Mouse (Mus musculus) hindbrain, embryonic 10.5 days (tissue): ENCODE data around the gene Wfdc17. TPM values are rescaled to one million over a fixed set of nuclear protein-coding genes. Genes with fewer than 3 reads are reported as not detected.

ENCODE experiments used
- DNase-seq: peaks from one replicate; pipeline ENCODE4 v3.0.0-alpha.2; 2017; ENCODE audit warnings: low spot score
- H3K27ac ChIP-seq: fragments of 300-500 bp; sonication (generic); 2 replicates; pipeline ENCODE4 v1.5.1; 2016; ENCODE audit warnings: mild to moderate bottlenecking, moderate library complexity
- H3K27me3 ChIP-seq: fragments of 300-500 bp; sonication (generic); 2 replicates; pipeline ENCODE4 v1.6.1; 2016; ENCODE audit warnings: mild to moderate bottlenecking; ENCODE audit not compliant: poor library complexity, insufficient read depth, severe bottlenecking
- H3K36me3 ChIP-seq: fragments of 300-500 bp; sonication (generic); 2 replicates; pipeline ENCODE4 v1.6.1; 2016; ENCODE audit warnings: mild to moderate bottlenecking, moderate library complexity
- H3K4me1 ChIP-seq: fragments of 300-500 bp; sonication (generic); replicated peaks from 2 replicates; pipeline ENCODE4 v1.6.1; 2016; ENCODE audit warnings: mild to moderate bottlenecking
- H3K4me3 ChIP-seq: fragments of 300-500 bp; sonication (generic); 2 replicates; pipeline ENCODE4 v1.5.1; 2016; ENCODE audit warnings: mild to moderate bottlenecking, moderate library complexity
- H3K9me3 ChIP-seq: fragments of 300-500 bp; sonication (generic); 2 replicates; pipeline ENCODE4 v1.6.1; 2016; ENCODE audit warnings: mild to moderate bottlenecking, moderate library complexity
- WGBS: fragments of 180-500 bp; shearing (Covaris S2); methylation state at CpG from one replicate; pipeline ENCODE4 v1.1.7; 2016; 5-methylcytosine and 5-hydroxymethylcytosine counted together
- polyA plus RNA-seq: library from polyadenylated mRNA; unstranded; fragments of >200 nt; fragmentation: Nextera tagmentation; extraction: Ambion mirVana; gene quantifications from 2 replicates; pipeline ENCODE4 v1.2.1, GENCODE M21; 2016

The Wfdc17 gene
- polyA plus RNA-seq, 1 experiment from 2014 or later: 0.31 TPM

GRCm38 (mm10) chr11:83717042-83717665 lies 13.4 kb downstream of the Wfdc17 start:
- no peak overlapping the region for H3K4me3 ChIP-seq
- DNase-seq: no peak
- no peaks in the 10 kb centered on the region for H3K36me3 ChIP-seq
- WGBS: 85% methylated on average over 6 of the region's 6 CpGs
- no peak overlapping the region for H3K27ac ChIP-seq
- no peaks in the 10 kb centered on the region for H3K9me3 ChIP-seq
- no peaks in the 10 kb centered on the region for H3K27me3 ChIP-seq
- no peaks in the 10 kb centered on the region for H3K4me1 ChIP-seq

GRCm38 (mm10) chr11:83720766-83721165 lies 17.0 kb downstream of the Wfdc17 start:
- H3K4me1 ChIP-seq: no peaks in the 10 kb centered on the region
- H3K27me3 ChIP-seq: no peaks in the 10 kb centered on the region
- H3K36me3 ChIP-seq: no peaks in the 10 kb centered on the region
- H3K4me3 ChIP-seq: no peak overlapping the region
- no peak for DNase-seq
- H3K9me3 ChIP-seq: no peaks in the 10 kb centered on the region
- H3K27ac ChIP-seq: no peak overlapping the region

GRCm38 (mm10) chr11:83728757-83729432 lies 25.1 kb downstream of the Wfdc17 start:
- Histone ChIP-seq H3K4me1 (no peaks in the 10 kb centered on the region), H3K27ac (no peak overlapping the region), H3K36me3 (no peaks in the 10 kb centered on the region), H3K27me3 (no peaks in the 10 kb centered on the region), H3K4me3 (no peak overlapping the region), H3K9me3 (no peaks in the 10 kb centered on the region)
- 70% methylated on average over 3 of the region's 3 CpGs for WGBS
- DNase-seq: no peak

- Histone ChIP-seq H3K9me3 (no peaks in the 10 kb centered on the region), H3K4me1 (no peaks in the 10 kb centered on the region), H3K27me3 (no peaks in the 10 kb centered on the region), H3K36me3 (no peaks in the 10 kb centered on the region), H3K4me3 (no peak overlapping the region), H3K27ac (no peak overlapping the region)
- DNase-seq: no peak
- 91% methylated on average over 1 of the region's 1 CpGs for WGBS
These were observed 27.3 kb downstream of the Wfdc17 start for GRCm38 (mm10) chr11:83731116-83731515.

GRCm38 (mm10) chr11:83733071-83733640 lies 29.4 kb downstream of the Wfdc17 start:
- Histone ChIP-seq H3K27me3 (no peaks in the 10 kb centered on the region), H3K36me3 (no peaks in the 10 kb centered on the region), H3K4me3 (no peak overlapping the region), H3K27ac (no peak overlapping the region), H3K9me3 (no peaks in the 10 kb centered on the region), H3K4me1 (no peaks in the 10 kb centered on the region)
- 80% methylated on average over 5 of the region's 5 CpGs for WGBS
- no peak for DNase-seq

- Histone ChIP-seq H3K4me3 (no peak overlapping the region), H3K36me3 (no peaks in the 10 kb centered on the region), H3K27me3 (no peaks in the 10 kb centered on the region), H3K9me3 (no peaks in the 10 kb centered on the region), H3K27ac (no peak overlapping the region), H3K4me1 (no peaks in the 10 kb centered on the region)
- 84% methylated on average over 1 of the region's 1 CpGs for WGBS
- no peak for DNase-seq
These were observed 30.4 kb downstream of the Wfdc17 start for GRCm38 (mm10) chr11:83734215-83734614.

GRCm38 (mm10) chr11:83735881-83736280 lies 32.1 kb downstream of the Wfdc17 start:
- 73% methylated on average over 2 of the region's 2 CpGs for WGBS

GRCm38 (mm10) chr11:83737109-83737558 lies 33.3 kb downstream of the Wfdc17 start:
- no peaks in the 10 kb centered on the region for H3K9me3 ChIP-seq
- H3K36me3 ChIP-seq: no peaks in the 10 kb centered on the region
- H3K27me3 ChIP-seq: no peaks in the 10 kb centered on the region; the same call in 1 of the 2 replicates
- H3K27ac ChIP-seq: no peak overlapping the region
- H3K4me3 ChIP-seq: no peak overlapping the region
- no peaks in the 10 kb centered on the region for H3K4me1 ChIP-seq
- 83% methylated on average over 3 of the region's 3 CpGs for WGBS
- DNase-seq: no peak

More at GRCm38 (mm10) chr11:83735881-83736280, 32.1 kb downstream of the Wfdc17 start:
- H3K27me3 ChIP-seq: no peaks in the 10 kb centered on the region; the same call in 1 of the 2 replicates
- H3K4me1 ChIP-seq: no peaks in the 10 kb centered on the region
- H3K27ac ChIP-seq: no peak overlapping the region
- no peaks in the 10 kb centered on the region for H3K36me3 ChIP-seq
- no peak overlapping the region for H3K4me3 ChIP-seq
- no peaks in the 10 kb centered on the region for H3K9me3 ChIP-seq
- no peak for DNase-seq

GRCm38 (mm10) chr11:83739241-83739640 lies 35.5 kb downstream of the Wfdc17 start:
- H3K27me3 ChIP-seq: peaks cover under 1% of the 10 kb centered on the region; the same call in 1 of the 2 replicates
- H3K27ac ChIP-seq: no peak overlapping the region
- no peaks in the 10 kb centered on the region for H3K9me3 ChIP-seq
- WGBS: 24% methylated on average over 5 of the region's 5 CpGs
- no peaks in the 10 kb centered on the region for H3K36me3 ChIP-seq
- no peaks in the 10 kb centered on the region for H3K4me1 ChIP-seq
- peak; percentile 65 for DNase-seq
- no peak overlapping the region for H3K4me3 ChIP-seq

- Histone ChIP-seq H3K4me3 (no peak overlapping the region), H3K36me3 (no peaks in the 10 kb centered on the region), H3K4me1 (no peaks in the 10 kb centered on the region), H3K27ac (no peak overlapping the region), H3K27me3 (peaks cover 3% of the 10 kb centered on the region; the same call in 1 of the 2 replicates), H3K9me3 (no peaks in the 10 kb centered on the region)
- 81% methylated on average over 4 of the region's 4 CpGs for WGBS
- DNase-seq: no peak
These were observed 36.7 kb downstream of the Wfdc17 start for GRCm38 (mm10) chr11:83740443-83740991.

GRCm38 (mm10) chr11:83741841-83742240 lies 38.0 kb downstream of the Wfdc17 start:
- no peaks in the 10 kb centered on the region for H3K36me3 ChIP-seq
- no peak overlapping the region for H3K27ac ChIP-seq
- no peak for DNase-seq
- H3K27me3 ChIP-seq: peaks cover 7% of the 10 kb centered on the region; the same call in 1 of the 2 replicates
- no peaks in the 10 kb centered on the region for H3K4me1 ChIP-seq
- H3K4me3 ChIP-seq: no peak overlapping the region
- 82% methylated on average over 5 of the region's 5 CpGs for WGBS
- H3K9me3 ChIP-seq: no peaks in the 10 kb centered on the region

- H3K27me3 ChIP-seq: peaks cover 12% of the 10 kb centered on the region; the same call in 1 of the 2 replicates
- H3K4me1 ChIP-seq: no peaks in the 10 kb centered on the region
- no peaks in the 10 kb centered on the region for H3K9me3 ChIP-seq
- H3K4me3 ChIP-seq: no peak overlapping the region
- WGBS: 75% methylated on average over 9 of the region's 9 CpGs
- no peak overlapping the region for H3K27ac ChIP-seq
- DNase-seq: no peak
- H3K36me3 ChIP-seq: no peaks in the 10 kb centered on the region
These were observed 39.1 kb downstream of the Wfdc17 start for GRCm38 (mm10) chr11:83742731-83743355.
